In genomic region chr1:139378861-139379620, GRCm38 (mm10) we compare ENCODE assay signal across 9 mouse cellular contexts. TPM values are rescaled to one million over a fixed set of nuclear protein-coding genes. Genes with fewer than 3 reads are reported as not detected.
DNase-seq lines count a peak whose midpoint lies in the region; ATAC-seq lines count a peak whose summit lies in the region.
"Had no signal": no experiment of that assay in that cellular context is flagged by ENCODE, and none has a peak within 500 bp of the region (broad histone marks: within the 10 kb centered on the region; RNA-seq: fewer than 3 reads in every experiment).

No protein-coding gene starts in this region.

- no peaks in the 10 kb centered on the region for H3K9me3 ChIP-seq in liver, embryonic 16.5 days (replicated peaks; ENCODE audit: control insufficient read depth, low read length)

- no peaks in the 10 kb centered on the region for H3K27me3 ChIP-seq in liver, embryonic 16.5 days (ENCODE audit: control insufficient read depth, insufficient read depth, low read depth, low read length)

- no peak overlapping the region for H3K27ac ChIP-seq in liver, embryonic 16.5 days (ENCODE audit: low read length)

- WGBS in liver, embryonic 16.5 days (ENCODE audit: insufficient replicate concordance): 25% methylated on average over 11 of the region's 11 CpGs

- no peak for ATAC-seq in CD4-positive, CD25-positive, alpha-beta regulatory T cell, adult 4 months
- peak; percentile 12; the same call in 1 of the 2 replicates for ATAC-seq in granulocyte monocyte progenitor cell, adult 5-6 weeks (replicated peaks; ENCODE audit: poor library complexity, severe bottlenecking)
- 0 out of 2 replicates have a peak, but pooled peaks have one; percentile 32 for ATAC-seq in liver, embryonic 16.5 days (ENCODE audit: low read depth)

- H3K9ac ChIP-seq in liver, embryonic 16.5 days (ENCODE audit: low read depth, low read length): no peak overlapping the region

- H3K4me2 ChIP-seq in liver, embryonic 16.5 days (ENCODE audit: low read depth, low read length): no peak overlapping the region

- DNase-seq in CD4-positive, CD25-positive, alpha-beta regulatory T cell, adult 2 months (ENCODE audit: low read depth, low spot score): peak; percentile 3
- peak; percentile 18 for DNase-seq in 3T3-L1 (ENCODE audit: low read depth, low spot score)
- DNase-seq in urinary bladder, postnatal 10 days (ENCODE audit: low spot score): no peak
- DNase-seq in layer of hippocampus, adult 8-10 months (ENCODE audit: low spot score in 2 of 2): no peak
- no peak for DNase-seq in ovary, postnatal 36 days (ENCODE audit: low spot score)

- H3K4me3 ChIP-seq in liver, embryonic 16.5 days (ENCODE audit: low read depth, low read length): no peak overlapping the region

- H3K4me1 ChIP-seq in liver, embryonic 16.5 days (ENCODE audit: control insufficient read depth, low read depth, low read length): no peaks in the 10 kb centered on the region

- H3K36me3 ChIP-seq in liver, embryonic 16.5 days (ENCODE audit: control insufficient read depth, insufficient read depth): no peaks in the 10 kb centered on the region

RNA-seq across cellular contexts. Expression of gene Crb1, which starts 2.1 kb away (rescaled TPM):
- polyA plus RNA-seq in CD4-positive, CD25-positive, alpha-beta regulatory T cell, adult 4 months (2017; shearing (Covaris generic)): not detected
- not detected in 2 replicates for total RNA-seq in granulocyte monocyte progenitor cell, adult 5-6 weeks (2014; fragmentation: Nextera tagmentation)
- total RNA-seq in granulocyte monocyte progenitor cell, adult 5-6 weeks (2017): not detected in 2 replicates
- polyA plus RNA-seq in liver, embryonic 16.5 days (2015; fragmentation: Nextera tagmentation; extraction: Ambion mirVana): not detected in 2 replicates
- under 1 TPM; 0.52 to 0.73 (median 0.65) TPM for total RNA-seq in layer of hippocampus, adult 8-10 months (2022)
- total RNA-seq: megakaryocyte-erythroid progenitor cell, adult 5-6 weeks had no signal

RNA-seq across cellular contexts. Expression of gene Zbtb41, which starts 43.0 kb away (rescaled TPM):
- polyA plus RNA-seq in CD4-positive, CD25-positive, alpha-beta regulatory T cell, adult 4 months (2017; shearing (Covaris generic)): 1 to 10 TPM; 3.4 to 3.7 TPM
- total RNA-seq in granulocyte monocyte progenitor cell, adult 5-6 weeks (2014; fragmentation: Nextera tagmentation): 9.7 and 11.8 TPM in 2 replicates
- 14.1 and 21.3 TPM in 2 replicates for total RNA-seq in granulocyte monocyte progenitor cell, adult 5-6 weeks (2017)
- 2.2 TPM in 2 replicates for polyA plus RNA-seq in liver, embryonic 16.5 days (2015; fragmentation: Nextera tagmentation; extraction: Ambion mirVana)
- total RNA-seq in layer of hippocampus, adult 8-10 months (2022): 10 to 100 TPM; 28.6 to 32.6 (median 28.9) TPM

Comparison
In these comparisons a context has a peak if more than half of its experiments do, and no peak if none do; other contexts are left out.
1. DNase-seq: peak in CD4-positive, CD25-positive, alpha-beta regulatory T cell, adult 2 months (single experiment) and 3T3-L1 (single experiment); none in urinary bladder, postnatal 10 days (single experiment), layer of hippocampus, adult 8-10 months (0 of 2) and ovary, postnatal 36 days (single experiment).